Mouse (Mus musculus) subcutaneous adipose tissue, adult 2 months (tissue): ENCODE measurements around the gene Grk6. TPM values are rescaled to one million over a fixed set of nuclear protein-coding genes. Genes with fewer than 3 reads are reported as not detected.

Experiments used
- polyA plus RNA-seq: library from polyadenylated mRNA; depleted of rRNA; stranded (reverse); fragments of >200 nt; gene quantifications from 2 replicates; pipeline ENCODE4 v1.2.3, GENCODE M21; 2012; ENCODE audit warnings: low replicate concordance; rRNA removed

Gene Grk6
- 63.0 and 79.9 TPM in 2 replicates for polyA plus RNA-seq

DNA sequence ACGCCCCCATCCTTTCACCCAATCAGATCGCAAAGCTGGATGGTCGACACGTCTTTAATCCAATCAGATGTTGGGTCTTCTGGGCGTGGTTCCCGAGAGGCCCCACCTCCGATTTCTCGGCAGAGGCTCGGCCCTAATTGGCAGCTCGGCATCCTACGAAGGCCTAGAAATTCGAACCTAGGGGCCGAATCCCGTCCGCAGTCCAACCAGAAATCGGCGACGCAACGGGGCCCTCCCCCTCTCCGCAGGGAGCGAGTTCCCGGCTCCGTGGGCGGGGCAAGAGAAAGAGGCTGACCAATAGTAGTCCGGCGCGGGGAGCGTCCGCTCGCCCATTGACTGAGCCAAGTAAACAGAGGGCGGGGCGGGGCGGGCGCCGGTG is at the start of gene Grk6:
Gene Grk6 (plus strand): TSS at position 136 of the 379 bp plus-strand sequence.

DNA sequence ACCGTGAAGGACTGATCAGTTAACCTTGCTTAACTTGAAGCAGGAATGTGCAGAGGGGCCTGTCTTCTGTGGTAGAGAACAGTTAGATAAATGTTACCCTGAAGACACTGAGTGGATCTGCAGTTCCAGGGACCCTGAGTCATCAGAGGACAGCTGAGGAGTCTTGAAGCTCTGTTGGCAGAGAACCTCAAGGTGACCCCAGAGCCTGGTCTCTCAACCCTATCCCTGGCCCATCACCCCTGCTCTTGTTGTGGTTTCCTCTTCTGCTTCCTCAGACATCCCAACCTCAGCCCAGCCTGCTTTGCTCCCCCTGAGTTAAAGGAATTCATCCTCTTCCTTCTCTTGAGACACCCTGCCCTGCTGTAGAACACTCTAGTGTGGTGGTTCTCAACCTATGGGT is 46.8 kb upstream of the Grk6 start, which contains the start of gene Slc34a1:
Gene Slc34a1 (plus strand): TSS at position 100 of the 400 bp plus-strand sequence.

DNA sequence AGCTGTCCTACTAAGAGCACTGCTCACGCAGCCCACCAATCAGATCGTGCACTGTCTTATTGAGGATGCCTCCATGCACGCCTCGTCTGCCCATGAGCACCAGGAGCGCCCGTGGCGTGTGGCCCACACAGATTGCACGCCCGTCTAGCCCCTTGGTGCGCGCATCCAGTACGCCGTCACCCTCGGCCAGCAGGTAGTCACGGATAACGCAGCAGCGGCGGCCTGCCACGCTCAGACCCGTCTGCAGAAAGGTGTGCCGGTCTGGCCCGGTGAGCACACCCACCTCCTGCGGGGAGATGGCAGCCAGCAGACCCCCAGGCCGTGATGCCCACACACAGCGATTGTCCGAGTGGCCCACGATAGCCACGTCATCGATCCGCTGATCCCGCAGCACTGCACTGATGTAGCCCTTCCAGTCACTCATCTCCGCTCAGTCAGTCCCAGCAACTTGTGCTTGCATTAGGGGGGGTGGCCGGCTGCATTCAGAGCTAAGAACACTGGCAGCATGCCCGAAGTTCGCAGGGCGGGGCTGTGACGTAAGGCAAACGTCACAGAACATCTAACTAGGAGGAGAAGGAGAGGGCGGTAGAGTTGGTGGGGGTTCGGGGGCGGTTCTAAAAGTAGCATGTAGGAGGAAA is 30.0 kb upstream of the Grk6 start, which contains the start of gene Pfn3:
Gene Pfn3 (minus strand): TSS at position 490 of the 638 bp plus-strand sequence.

GRCm38 (mm10) chr13:55426613-55427012 is 18.3 kb upstream of the Grk6 start, which contains the start of gene F12:
F12 (minus strand) TSS chr13:55426793.

GRCm38 (mm10) chr13:55464027-55464884 is 19.4 kb downstream of the Grk6 start, which contains the start of gene Prr7:
Prr7 (plus strand) TSS chr13:55464267.

DNA sequence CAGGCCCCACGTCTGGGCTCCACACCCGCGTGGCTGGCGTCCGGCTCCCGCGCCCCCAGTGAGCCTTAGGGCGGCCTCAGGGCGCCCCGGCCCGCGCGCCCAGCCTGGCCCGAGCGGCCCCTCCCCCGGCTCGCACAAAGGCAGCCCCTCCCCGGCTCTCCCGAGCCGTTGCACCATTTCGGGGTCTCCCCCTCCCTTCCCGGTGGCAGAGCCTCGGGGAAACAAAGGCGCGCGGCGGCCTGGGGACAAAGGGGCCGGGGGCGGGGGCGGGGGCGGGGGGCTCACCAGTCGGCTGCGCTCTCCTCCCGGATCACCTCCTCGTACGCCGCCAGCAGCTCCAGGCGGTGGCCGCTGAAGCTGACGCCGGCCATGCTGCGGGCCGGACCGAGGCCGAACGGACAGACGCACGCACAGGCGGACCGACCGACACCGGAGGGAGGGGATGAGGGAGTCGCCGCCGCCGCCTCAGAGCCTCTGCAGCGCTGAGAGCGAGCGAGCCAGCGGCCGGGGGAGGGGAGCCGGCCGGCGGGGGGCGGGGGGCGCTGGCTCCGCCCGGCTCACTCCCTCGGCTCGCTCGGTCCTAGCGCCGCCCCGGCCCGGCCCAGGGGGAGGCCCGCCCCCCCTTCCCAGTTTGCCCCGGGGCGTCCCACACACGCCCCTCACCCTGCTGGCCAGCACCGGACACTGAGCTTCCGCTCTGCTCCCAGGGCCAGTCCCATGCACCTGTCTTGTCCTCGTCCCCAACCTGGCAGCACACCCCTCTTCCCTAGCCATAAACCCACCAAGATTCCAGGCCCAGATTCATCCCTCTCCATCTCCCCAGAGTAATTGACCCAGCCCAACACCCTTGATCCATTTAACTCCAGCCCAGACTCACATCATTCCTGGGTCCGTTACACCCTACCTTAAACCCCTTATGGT is 43.0 kb downstream of the Grk6 start, which contains the start of gene Dbn1:
Gene Dbn1 (minus strand): TSS at position 534 of the 921 bp plus-strand sequence.

Other genes starting within 250 kb of the Grk6 start
- 23.8 and 30.1 TPM in 2 replicates for gene Nsd1, start 235.3 kb upstream of the Grk6 start, polyA plus RNA-seq
- 264 and 298 TPM in 2 replicates for gene Prelid1, start 124.6 kb upstream of the Grk6 start, polyA plus RNA-seq
- 66.9 and 86.0 TPM in 2 replicates for gene Rab24, start 123.1 kb upstream of the Grk6 start, polyA plus RNA-seq
- gene Mxd3, start 115.2 kb upstream of the Grk6 start, polyA plus RNA-seq = 1.4 and 7.1 TPM in 2 replicates
- gene Lman2, start 82.3 kb upstream of the Grk6 start, polyA plus RNA-seq = 148 and 154 TPM in 2 replicates
- gene Rgs14, start 75.3 kb upstream of the Grk6 start, polyA plus RNA-seq = 3.7 and 5.4 TPM in 2 replicates
- 0.05 TPM in 1 of 2 replicates, not detected in the other for gene Slc34a1, start 46.9 kb upstream of the Grk6 start, polyA plus RNA-seq
- not detected in 2 replicates for gene Pfn3, start 29.8 kb upstream of the Grk6 start, polyA plus RNA-seq
- 0.09 and 0.21 TPM in 2 replicates for gene F12, start 18.3 kb upstream of the Grk6 start, polyA plus RNA-seq
- gene Prr7, start 19.2 kb downstream of the Grk6 start, polyA plus RNA-seq = 3.6 and 11.9 TPM in 2 replicates
- 49.7 and 91.1 TPM in 2 replicates for gene Dbn1, start 43.0 kb downstream of the Grk6 start, polyA plus RNA-seq
- 80.1 and 240 TPM in 2 replicates for gene Pdlim7, start 68.6 kb downstream of the Grk6 start, polyA plus RNA-seq
- gene Dok3, start 84.2 kb downstream of the Grk6 start, polyA plus RNA-seq = 7.0 and 15.3 TPM in 2 replicates
- 44.3 and 75.9 TPM in 2 replicates for gene Ddx41, start 91.6 kb downstream of the Grk6 start, polyA plus RNA-seq
- gene Fam193b, start 126.0 kb downstream of the Grk6 start, polyA plus RNA-seq = 97.0 and 98.0 TPM in 2 replicates
- 92.6 and 134 TPM in 2 replicates for gene Tmed9, start 128.7 kb downstream of the Grk6 start, polyA plus RNA-seq
- 27.5 and 28.9 TPM in 2 replicates for gene B4galt7, start 154.8 kb downstream of the Grk6 start, polyA plus RNA-seq
- gene Caml, start 177.9 kb downstream of the Grk6 start, polyA plus RNA-seq = 22.9 and 34.9 TPM in 2 replicates
- gene Ddx46, start 190.0 kb downstream of the Grk6 start, polyA plus RNA-seq = 9.8 and 17.6 TPM in 2 replicates
- gene B230219D22Rik, start 248.1 kb downstream of the Grk6 start, polyA plus RNA-seq = 26.4 and 44.2 TPM in 2 replicates